Mouse (Mus musculus): Measurements from ENCODE around the gene Gabpa.
A peak's percentile ranks its signal among the peaks of the same experiment; 100 is the strongest.

The Gabpa gene

GRCm38 (mm10) chr16:84873805-84874204 is 39.1 kb downstream of the Gabpa start:
- no peak for DNase-seq

GRCm38 (mm10) chr16:84875012-84875717 is 40.4 kb downstream of the Gabpa start:
- DNase-seq = peak; percentile 9

DNA sequence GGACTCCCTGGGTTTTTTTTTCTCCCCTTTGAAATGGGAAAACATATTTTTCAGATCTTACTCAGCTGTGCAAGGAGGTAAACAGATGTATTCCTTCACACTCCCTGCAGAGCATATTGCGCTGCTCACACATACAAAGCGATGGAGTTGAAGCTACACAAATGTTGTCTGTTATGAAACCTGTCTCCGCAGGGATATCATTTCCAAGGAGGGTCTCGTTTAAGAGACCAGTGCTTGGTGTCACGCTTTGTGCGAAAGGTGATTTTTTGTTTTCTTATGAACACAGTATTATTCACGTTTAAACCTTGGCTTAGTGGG is 41.0 kb downstream of the Gabpa start:
- no peak for DNase-seq

DNA sequence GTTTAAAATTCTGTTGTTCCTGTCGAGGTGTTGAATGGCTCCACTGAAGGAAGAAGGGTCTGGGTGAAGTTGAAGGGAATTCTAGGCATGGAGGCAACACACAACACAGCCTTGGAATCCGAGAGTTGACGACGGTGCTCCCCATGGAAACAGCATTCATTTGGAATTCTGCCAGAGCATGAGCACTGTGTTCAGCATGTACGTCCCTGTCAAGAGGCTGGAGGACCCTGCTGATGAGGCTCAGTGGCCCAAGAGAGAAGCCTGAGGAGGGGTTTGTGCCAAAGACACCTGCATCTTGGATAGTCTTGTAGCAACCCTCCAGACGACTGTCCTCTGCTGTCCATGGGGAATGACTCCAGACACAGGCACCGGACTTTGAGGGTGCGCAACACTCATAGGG is 41.4 kb downstream of the Gabpa start:
- no peak for DNase-seq

GRCm38 (mm10) chr16:84879146-84879545 is 44.4 kb downstream of the Gabpa start:
- DNase-seq = peak; percentile 82

- DNase-seq = no peak
Observed at GRCm38 (mm10) chr16:84881168-84881567, 46.4 kb downstream of the Gabpa start.

DNA sequence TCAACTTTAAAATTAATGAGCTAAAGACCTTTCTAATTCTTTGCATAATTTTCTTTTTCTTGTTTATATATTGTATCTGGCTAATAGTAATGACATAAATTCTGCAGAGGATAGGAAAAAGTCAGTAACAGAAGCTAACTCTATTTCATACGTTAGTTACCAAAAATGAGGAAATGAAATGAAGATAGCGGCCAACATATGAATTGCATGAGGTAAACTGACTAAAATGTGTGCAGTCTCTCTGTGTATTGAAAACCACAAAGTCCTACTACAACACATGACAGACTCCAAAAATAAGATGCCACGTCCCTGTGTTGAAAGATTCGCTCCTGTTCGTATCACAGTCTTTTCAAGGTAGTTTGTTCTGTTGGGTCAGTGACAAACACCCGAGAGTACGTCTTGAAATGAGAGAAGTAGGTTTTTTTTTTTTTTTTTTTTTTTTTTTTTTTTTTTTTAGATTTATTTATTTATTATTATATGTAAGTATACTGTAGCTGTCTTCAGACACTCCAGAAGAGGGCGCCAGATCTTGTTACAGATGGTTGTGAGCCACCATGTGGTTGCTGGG is 47.1 kb downstream of the Gabpa start:
- DNase-seq = no peak

DNA sequence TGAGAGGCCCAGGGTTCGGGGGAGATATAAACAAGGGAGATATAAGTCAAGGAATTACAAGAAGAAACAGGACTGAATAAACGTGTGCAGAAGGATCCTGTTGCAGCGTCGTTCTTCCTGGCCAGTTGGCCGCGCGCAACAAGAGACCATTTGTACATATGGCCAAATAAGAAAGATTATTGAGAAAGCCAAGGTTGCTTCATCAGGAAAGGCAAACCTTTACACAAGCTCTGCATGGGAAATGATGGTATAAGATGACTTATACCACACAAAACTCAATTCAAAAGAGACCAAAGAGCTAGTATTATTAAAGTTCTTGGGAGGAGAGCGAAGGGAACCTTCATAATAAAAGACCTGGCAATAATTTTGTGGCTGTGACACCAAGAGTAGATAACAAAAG is 49.8 kb downstream of the Gabpa start:
- no peak for DNase-seq

DNA sequence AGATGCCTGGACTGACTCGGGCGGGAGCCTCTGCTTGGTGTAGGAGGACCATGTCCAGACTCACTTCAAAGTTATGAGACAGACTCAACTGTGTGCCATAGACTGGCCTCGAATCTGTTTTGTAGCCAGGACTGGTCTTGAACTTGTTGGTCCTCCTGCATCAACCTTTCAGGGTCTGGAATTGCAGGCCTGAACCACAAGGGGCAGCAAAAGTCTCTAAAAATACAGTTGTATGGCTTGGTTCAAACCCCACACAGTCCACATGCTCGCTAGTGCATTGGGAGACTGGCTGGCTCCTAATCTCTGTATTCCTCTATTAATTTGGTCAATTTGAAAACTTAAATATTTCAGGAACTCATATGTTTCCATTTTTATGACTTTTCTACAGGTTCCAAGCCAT is 68.3 kb downstream of the Gabpa start:
- no peak for DNase-seq

- DNase-seq = no peak
Observed at GRCm38 (mm10) chr16:84911477-84912165, 76.9 kb downstream of the Gabpa start.
